Mouse (Mus musculus) gastrocnemius, postnatal 10 days (tissue): ENCODE data around the gene Bcl9. TPM values are rescaled to one million over a fixed set of nuclear protein-coding genes. Genes with fewer than 3 reads are reported as not detected.

Experiments
- DNase-seq: peaks from one replicate; pipeline ENCODE4 v3.0.0; 2021; ENCODE audit warnings: mixed read lengths
- total RNA-seq, 2 experiments: library from RNA; stranded (reverse); gene quantifications; 2 replicates each; pipeline ENCODE4 v1.2.3; 2021

Gene Bcl9
- total RNA-seq, 2 experiments from 2014 or later = 7.0 to 11.3 TPM

DNA sequence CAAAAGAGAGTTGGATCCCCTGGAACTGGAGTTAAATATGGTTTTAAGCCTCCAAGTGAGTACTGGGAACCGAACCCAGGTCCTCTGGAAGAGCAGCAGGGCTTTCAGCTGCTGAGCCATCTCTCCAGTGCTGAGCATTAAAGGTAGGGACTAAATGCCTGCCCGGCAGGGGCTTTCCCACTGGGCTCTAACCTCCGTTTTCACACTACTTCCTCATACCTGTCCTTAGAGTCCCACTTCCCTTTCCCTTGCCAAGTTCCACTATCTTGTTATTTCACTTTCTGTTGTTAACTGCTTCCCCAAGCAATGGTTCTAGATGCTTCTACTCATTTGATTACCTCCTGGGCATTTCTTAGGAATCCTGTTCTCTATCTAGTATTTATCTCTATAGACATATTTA, 65.4 kb downstream of the Bcl9 start:
- no peak for DNase-seq

GRCm38 (mm10) chr3:97231857-97232256, 65.9 kb downstream of the Bcl9 start:
- DNase-seq = no peak

- no peak for DNase-seq
Observed at GRCm38 (mm10) chr3:97230631-97231404, 66.9 kb downstream of the Bcl9 start.

- DNase-seq = no peak
Observed at GRCm38 (mm10) chr3:97228457-97228856, 69.3 kb downstream of the Bcl9 start.

- no peak for DNase-seq
Observed at GRCm38 (mm10) chr3:97228020-97228419, 69.7 kb downstream of the Bcl9 start.

GRCm38 (mm10) chr3:97227259-97228005, 70.3 kb downstream of the Bcl9 start:
- DNase-seq = peak; percentile 94

DNA sequence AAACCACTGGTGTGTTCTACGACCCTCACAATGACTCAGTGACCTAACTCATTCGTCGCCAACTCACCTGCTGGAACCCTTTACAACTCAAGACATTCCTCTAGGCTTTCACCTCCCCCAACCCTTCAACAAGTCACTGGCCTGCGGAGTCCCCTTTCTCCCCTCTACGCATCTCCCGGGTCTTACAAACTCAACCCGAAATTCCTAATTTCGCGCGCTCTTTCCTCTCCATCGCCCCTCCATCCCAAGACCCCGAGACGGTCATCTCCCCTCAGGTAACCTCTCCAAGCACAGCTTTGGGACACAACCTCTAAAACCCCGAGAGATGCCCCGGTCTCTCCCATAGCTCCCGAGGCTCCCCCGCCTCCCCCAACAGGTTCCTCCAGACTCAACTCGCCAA, 71.0 kb downstream of the Bcl9 start:
- no peak for DNase-seq

DNA sequence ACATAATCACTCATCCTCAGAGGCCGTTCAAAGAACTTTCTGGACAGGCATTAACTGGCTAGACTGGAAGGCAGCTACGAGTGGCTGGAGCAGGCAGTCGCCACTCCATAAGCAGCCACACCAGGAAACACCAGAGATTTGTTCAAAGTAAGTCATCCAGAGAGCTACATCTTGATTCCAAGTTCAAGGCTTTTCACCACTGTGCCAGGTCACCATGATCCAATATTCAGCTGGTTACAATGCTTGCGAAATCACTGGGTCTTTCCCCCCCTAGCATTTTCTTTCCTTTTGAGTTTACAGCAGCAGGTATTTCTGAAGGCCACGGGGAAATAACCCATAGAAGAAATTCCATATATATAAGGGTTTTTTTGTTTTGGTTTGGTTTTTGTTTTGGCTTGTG, 72.5 kb downstream of the Bcl9 start:
- DNase-seq = no peak

- no peak for DNase-seq
Observed at GRCm38 (mm10) chr3:97223261-97223660, 74.5 kb downstream of the Bcl9 start.

GRCm38 (mm10) chr3:97215526-97215925, 82.2 kb downstream of the Bcl9 start:
- no peak for DNase-seq

GRCm38 (mm10) chr3:97214439-97214838, 83.3 kb downstream of the Bcl9 start:
- no peak for DNase-seq

- no peak for DNase-seq
Observed at GRCm38 (mm10) chr3:97213871-97214270, 83.8 kb downstream of the Bcl9 start.

GRCm38 (mm10) chr3:97211177-97211576, 86.5 kb downstream of the Bcl9 start:
- DNase-seq = no peak

DNA sequence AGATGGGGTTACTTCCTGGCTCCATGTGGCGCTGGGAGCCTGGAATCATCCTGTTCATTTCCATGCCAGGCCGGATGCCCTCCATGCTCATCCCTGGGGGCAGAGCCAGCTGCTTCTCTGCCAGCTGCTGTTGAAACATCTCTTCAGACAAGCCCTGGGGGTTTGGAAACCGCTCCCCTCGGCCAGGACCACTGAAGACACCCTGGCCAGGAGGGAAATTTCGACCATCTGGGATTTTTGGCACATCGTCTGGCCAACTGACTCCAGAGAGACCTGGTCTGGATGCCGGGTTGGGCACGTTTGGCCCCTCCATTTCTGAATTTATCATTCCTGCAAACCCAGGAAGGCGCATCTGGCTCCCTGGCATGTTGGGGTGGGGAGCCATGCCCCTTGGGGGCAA, 88.4 kb downstream of the Bcl9 start:
- no peak for DNase-seq

DNA sequence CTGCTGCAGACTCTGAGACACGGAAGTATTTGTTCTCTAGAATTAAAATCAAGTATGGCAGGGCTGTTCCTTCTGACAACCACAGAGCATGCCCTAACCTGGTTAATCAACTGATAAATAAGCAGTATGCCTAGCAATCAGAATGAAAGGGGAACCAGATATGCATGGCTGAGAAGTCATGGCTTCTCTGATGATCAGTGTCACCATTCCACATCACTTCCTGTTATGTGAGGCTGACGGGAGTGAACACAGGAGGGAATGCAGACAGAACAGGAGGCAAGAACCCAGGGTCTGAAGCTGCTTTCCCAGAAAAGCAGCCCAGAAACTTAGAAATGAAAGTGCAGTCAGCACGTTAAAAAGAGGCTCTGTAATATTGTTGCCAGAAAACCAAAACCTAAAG, 91.2 kb downstream of the Bcl9 start:
- DNase-seq = no peak

DNA sequence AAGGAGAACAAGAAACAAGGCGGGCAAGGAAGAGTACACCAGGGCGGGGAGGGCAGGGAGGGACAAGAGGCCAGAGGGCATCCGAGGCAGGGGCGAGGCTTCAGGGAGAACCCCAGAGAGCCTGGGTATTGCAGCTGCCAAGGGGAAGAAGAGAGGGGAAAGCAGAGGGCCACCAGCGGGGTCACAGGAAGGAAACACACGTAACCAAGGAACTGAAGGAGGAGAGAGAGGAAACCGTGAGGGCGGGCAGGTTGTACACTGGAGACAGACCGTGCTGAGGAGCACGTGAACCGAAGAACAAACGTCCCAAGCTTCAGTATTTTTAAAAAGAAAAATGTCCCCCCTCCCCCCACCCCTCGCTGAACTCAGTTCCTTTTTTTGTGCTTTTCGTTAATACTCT, 93.8 kb downstream of the Bcl9 start:
- DNase-seq = no peak

- peak; percentile 69 for DNase-seq
Observed at GRCm38 (mm10) chr3:97201943-97202342, 95.8 kb downstream of the Bcl9 start.

GRCm38 (mm10) chr3:97199261-97199660, 98.5 kb downstream of the Bcl9 start:
- no peak for DNase-seq

DNA sequence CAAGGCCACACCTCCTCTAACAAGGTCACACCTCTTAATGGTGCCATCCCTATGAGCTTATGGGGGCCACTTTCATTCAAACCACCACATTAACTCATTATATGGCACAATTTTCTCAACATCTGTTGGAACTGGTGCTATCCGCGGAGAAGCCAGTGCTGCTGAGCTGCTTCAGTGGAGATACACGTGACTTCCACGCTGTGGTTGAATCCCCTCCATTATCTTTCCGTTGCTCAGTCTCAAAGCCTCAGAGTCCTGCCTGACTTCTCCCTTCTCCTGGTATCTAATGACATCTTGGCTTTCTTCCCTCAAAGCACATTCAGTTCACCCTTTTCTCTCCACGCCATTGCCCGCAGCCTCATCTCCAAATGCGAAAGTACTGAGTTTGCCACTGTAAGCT, 101.1 kb downstream of the Bcl9 start:
- no peak for DNase-seq

- DNase-seq = peak; percentile 69
Observed at GRCm38 (mm10) chr3:97185098-97185860, 112.4 kb downstream of the Bcl9 start.

- no peak for DNase-seq
Observed at GRCm38 (mm10) chr3:97183810-97184209, 113.9 kb downstream of the Bcl9 start.

DNA sequence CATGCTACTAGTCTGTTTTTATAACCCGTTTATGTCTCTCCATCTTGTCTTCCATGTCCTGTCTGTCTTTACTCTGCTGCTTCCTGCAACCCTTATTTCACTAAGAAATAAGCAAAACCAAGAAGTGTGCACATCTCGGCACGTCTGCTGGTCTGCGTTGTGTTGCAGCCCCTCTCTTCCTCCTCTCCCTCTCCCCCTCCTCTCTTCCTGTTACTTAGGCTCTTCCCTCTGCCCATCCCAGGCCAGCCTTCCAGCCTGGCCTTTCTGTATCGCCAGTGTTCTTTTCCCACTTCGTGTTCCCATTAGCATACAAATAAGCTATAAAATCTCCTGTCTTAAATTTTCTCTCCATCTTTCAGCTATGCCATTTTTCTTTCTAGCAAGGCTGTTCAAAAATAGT, 117.2 kb downstream of the Bcl9 start:
- no peak for DNase-seq

GRCm38 (mm10) chr3:97178885-97179284, 118.8 kb downstream of the Bcl9 start:
- DNase-seq = no peak
